Mouse (Mus musculus): ENCODE data around the gene Zar1. TPM values are rescaled to one million over a fixed set of nuclear protein-coding genes. Genes with fewer than 3 reads are reported as not detected.
"Not testable (repeated sequence)": the region's sequence is repeated elsewhere in the genome, so short reads cannot be mapped to it uniquely, and the experiment has no call there.

Gene Zar1
- 1.1 and 1.3 TPM in 2 replicates for polyA plus RNA-seq (2014; fragmentation: Nextera tagmentation; extraction: Ambion mirVana)

- not testable (repeated sequence) for H3K27me3 ChIP-seq (ENCODE audit: control insufficient read depth, insufficient read depth, low read length)
- DNase-seq (ENCODE audit: low spot score) = peak; percentile 28
Measured at GRCm38 (mm10) chr5:72580970-72581332, at the start of gene Zar1. Zar1 (minus strand) TSS chr5:72581254.

GRCm38 (mm10) chr5:72630026-72630425, 49.0 kb upstream of the Zar1 start:
- Histone ChIP-seq H3K4me2 (ENCODE audit: low read depth) (no peak overlapping the region), H3K36me3 (ENCODE audit: control insufficient read depth, insufficient read depth, low read length) (no peaks in the 10 kb centered on the region), H3K4me3 (ENCODE audit: low read depth, low read length) (no peak overlapping the region), H3K4me1 (ENCODE audit: control insufficient read depth, insufficient read depth, low read length) (no peaks in the 10 kb centered on the region), H3K27me3 (ENCODE audit: control insufficient read depth, insufficient read depth, low read length) (no peaks in the 10 kb centered on the region), H3K27ac (ENCODE audit: low read depth, low read length) (no peak overlapping the region), H3K9me3 (ENCODE audit: control insufficient read depth, low read length) (no peaks in the 10 kb centered on the region), H3K9ac (ENCODE audit: low read length) (no peak overlapping the region)
- no peak for ATAC-seq (ENCODE audit: insufficient read depth, low FRiP score, low TSS enrichment)
- no peak for DNase-seq (ENCODE audit: low spot score)
- WGBS = 89% methylated on average over 6 of the region's 6 CpGs

More at GRCm38 (mm10) chr5:72580970-72581332, at the start of gene Zar1:
- peak within 1 kb of the TSS; percentile 72 for H3K4me2 ChIP-seq (ENCODE audit: low read depth)
- H3K4me1 ChIP-seq (ENCODE audit: control insufficient read depth, insufficient read depth, low read length); H3K9me3 ChIP-seq (ENCODE audit: control insufficient read depth, low read length); H3K36me3 ChIP-seq (ENCODE audit: control insufficient read depth, insufficient read depth, low read length); H3K27ac ChIP-seq (ENCODE audit: low read depth, low read length): not testable (repeated sequence)
- H3K4me3 ChIP-seq (ENCODE audit: low read depth, low read length) = peak within 1 kb of the TSS; percentile 40
- 10% methylated on average over 10 of the region's 21 CpGs for WGBS
- peak; percentile 51 for ATAC-seq (ENCODE audit: insufficient read depth, low FRiP score, low TSS enrichment)
- peak within 1 kb of the TSS; percentile 47 for H3K9ac ChIP-seq (ENCODE audit: low read length)

- WGBS = 88% methylated on average over 1 of the region's 1 CpGs
- H3K9ac ChIP-seq (ENCODE audit: low read length) = no peak overlapping the region
- no peak for DNase-seq (ENCODE audit: low spot score)
Measured at GRCm38 (mm10) chr5:72621022-72621421, 40.0 kb upstream of the Zar1 start.

GRCm38 (mm10) chr5:72617413-72617812, 36.4 kb upstream of the Zar1 start:
- no peaks in the 10 kb centered on the region for H3K4me1 ChIP-seq (ENCODE audit: control insufficient read depth, insufficient read depth, low read length)
- H3K27me3 ChIP-seq (ENCODE audit: control insufficient read depth, insufficient read depth, low read length) = no peaks in the 10 kb centered on the region
- no peak overlapping the region for H3K4me3 ChIP-seq (ENCODE audit: low read depth, low read length)
- no peaks in the 10 kb centered on the region for H3K9me3 ChIP-seq (ENCODE audit: control insufficient read depth, low read length)
- no peak overlapping the region for H3K9ac ChIP-seq (ENCODE audit: low read length)
- no peak overlapping the region for H3K27ac ChIP-seq (ENCODE audit: low read depth, low read length)
- H3K4me2 ChIP-seq (ENCODE audit: low read depth) = no peak overlapping the region
- no peak for DNase-seq (ENCODE audit: low spot score)
- no peak for ATAC-seq (ENCODE audit: insufficient read depth, low FRiP score, low TSS enrichment)
- 84% methylated on average over 4 of the region's 4 CpGs for WGBS
- H3K36me3 ChIP-seq (ENCODE audit: control insufficient read depth, insufficient read depth, low read length) = no peaks in the 10 kb centered on the region

More at GRCm38 (mm10) chr5:72621022-72621421, 40.0 kb upstream of the Zar1 start:
- ATAC-seq (ENCODE audit: insufficient read depth, low FRiP score, low TSS enrichment) = no peak
- no peaks in the 10 kb centered on the region for H3K4me1 ChIP-seq (ENCODE audit: control insufficient read depth, insufficient read depth, low read length)
- no peak overlapping the region for H3K4me3 ChIP-seq (ENCODE audit: low read depth, low read length)
- no peak overlapping the region for H3K27ac ChIP-seq (ENCODE audit: low read depth, low read length)
- H3K27me3 ChIP-seq (ENCODE audit: control insufficient read depth, insufficient read depth, low read length) = no peaks in the 10 kb centered on the region
- H3K4me2 ChIP-seq (ENCODE audit: low read depth) = no peak overlapping the region
- no peaks in the 10 kb centered on the region for H3K9me3 ChIP-seq (ENCODE audit: control insufficient read depth, low read length)
- H3K36me3 ChIP-seq (ENCODE audit: control insufficient read depth, insufficient read depth, low read length) = no peaks in the 10 kb centered on the region

- no peak for DNase-seq (ENCODE audit: low spot score)
- H3K4me2 ChIP-seq (ENCODE audit: low read depth) = no peak overlapping the region
- H3K9ac ChIP-seq (ENCODE audit: low read length) = no peak overlapping the region
- H3K4me1 ChIP-seq (ENCODE audit: control insufficient read depth, insufficient read depth, low read length) = no peaks in the 10 kb centered on the region
- H3K4me3 ChIP-seq (ENCODE audit: low read depth, low read length) = no peak overlapping the region
- WGBS = 90% methylated on average over 4 of the region's 4 CpGs
- ATAC-seq (ENCODE audit: insufficient read depth, low FRiP score, low TSS enrichment) = no peak
- H3K27ac ChIP-seq (ENCODE audit: low read depth, low read length) = no peak overlapping the region
- no peaks in the 10 kb centered on the region for H3K9me3 ChIP-seq (ENCODE audit: control insufficient read depth, low read length)
- no peaks in the 10 kb centered on the region for H3K36me3 ChIP-seq (ENCODE audit: control insufficient read depth, insufficient read depth, low read length)
- H3K27me3 ChIP-seq (ENCODE audit: control insufficient read depth, insufficient read depth, low read length) = no peaks in the 10 kb centered on the region
Measured at GRCm38 (mm10) chr5:72603138-72603537, 22.1 kb upstream of the Zar1 start.

GRCm38 (mm10) chr5:72601006-72601405, 20.0 kb upstream of the Zar1 start:
- Histone ChIP-seq H3K4me3 (ENCODE audit: low read depth, low read length) (no peak overlapping the region), H3K9ac (ENCODE audit: low read length) (no peak overlapping the region), H3K4me1 (ENCODE audit: control insufficient read depth, insufficient read depth, low read length) (no peaks in the 10 kb centered on the region), H3K27ac (ENCODE audit: low read depth, low read length) (no peak overlapping the region), H3K27me3 (ENCODE audit: control insufficient read depth, insufficient read depth, low read length) (no peaks in the 10 kb centered on the region), H3K9me3 (ENCODE audit: control insufficient read depth, low read length) (no peaks in the 10 kb centered on the region), H3K36me3 (ENCODE audit: control insufficient read depth, insufficient read depth, low read length) (no peaks in the 10 kb centered on the region), H3K4me2 (ENCODE audit: low read depth) (no peak overlapping the region)
- WGBS = 14% methylated on average over 5 of the region's 5 CpGs
- peak; percentile 43 for DNase-seq (ENCODE audit: low spot score)
- no peak for ATAC-seq (ENCODE audit: insufficient read depth, low FRiP score, low TSS enrichment)

- no peak within 1 kb of the TSS for H3K27ac ChIP-seq (ENCODE audit: low read depth, low read length)
Measured at GRCm38 (mm10) chr5:72587192-72587681, 6.2 kb upstream of the Zar1 start, which contains the start of gene Gm5868. Gm5868 (minus strand) TSS chr5:72587551.

GRCm38 (mm10) chr5:72586667-72587191, 5.7 kb upstream of the Zar1 start:
- not testable (repeated sequence) for H3K4me1 ChIP-seq (ENCODE audit: control insufficient read depth, insufficient read depth, low read length); H3K36me3 ChIP-seq (ENCODE audit: control insufficient read depth, insufficient read depth, low read length); H3K9me3 ChIP-seq (ENCODE audit: control insufficient read depth, low read length); H3K27me3 ChIP-seq (ENCODE audit: control insufficient read depth, insufficient read depth, low read length); H3K27ac ChIP-seq (ENCODE audit: low read depth, low read length)
- ATAC-seq (ENCODE audit: insufficient read depth, low FRiP score, low TSS enrichment) = peak; percentile 54; the same call in 1 of the 2 replicates
- H3K4me3 ChIP-seq (ENCODE audit: low read depth, low read length) = peak overlapping the region; percentile 31
- H3K9ac ChIP-seq (ENCODE audit: low read length) = peak overlapping the region; percentile 26; the same call in 1 of the 2 replicates
- WGBS = 38% methylated on average over 25 of the region's 25 CpGs
- H3K4me2 ChIP-seq (ENCODE audit: low read depth) = peak overlapping the region; percentile 52
- peak; percentile 15 for DNase-seq (ENCODE audit: low spot score)

More at GRCm38 (mm10) chr5:72587192-72587681, 6.2 kb upstream of the Zar1 start, which contains the start of gene Gm5868:
- H3K4me1 ChIP-seq (ENCODE audit: control insufficient read depth, insufficient read depth, low read length) = no peaks in the 10 kb centered on the region
- H3K9ac ChIP-seq (ENCODE audit: low read length) = peak within 1 kb of the TSS; percentile 26; the same call in 1 of the 2 replicates
- H3K27me3 ChIP-seq (ENCODE audit: control insufficient read depth, insufficient read depth, low read length) = peaks cover 2% of the 10 kb centered on the region; the same call in 1 of the 2 replicates
- ATAC-seq (ENCODE audit: insufficient read depth, low FRiP score, low TSS enrichment) (peak; percentile 71), DNase-seq (ENCODE audit: low spot score) (peak; percentile 40)
- no peaks in the 10 kb centered on the region for H3K9me3 ChIP-seq (ENCODE audit: control insufficient read depth, low read length)
- H3K4me2 ChIP-seq (ENCODE audit: low read depth) = peak within 1 kb of the TSS; percentile 52
- H3K4me3 ChIP-seq (ENCODE audit: low read depth, low read length) = peak within 1 kb of the TSS; percentile 31
- no peaks in the 10 kb centered on the region for H3K36me3 ChIP-seq (ENCODE audit: control insufficient read depth, insufficient read depth, low read length)
- WGBS = 5% methylated on average over 38 of the region's 38 CpGs

GRCm38 (mm10) chr5:72586122-72586521, 5.1 kb upstream of the Zar1 start:
- H3K9me3 ChIP-seq (ENCODE audit: control insufficient read depth, low read length); H3K4me1 ChIP-seq (ENCODE audit: control insufficient read depth, insufficient read depth, low read length); DNase-seq (ENCODE audit: low spot score); H3K27me3 ChIP-seq (ENCODE audit: control insufficient read depth, insufficient read depth, low read length); H3K4me3 ChIP-seq (ENCODE audit: low read depth, low read length); H3K36me3 ChIP-seq (ENCODE audit: control insufficient read depth, insufficient read depth, low read length); H3K9ac ChIP-seq (ENCODE audit: low read length); H3K27ac ChIP-seq (ENCODE audit: low read depth, low read length); ATAC-seq (ENCODE audit: insufficient read depth, low FRiP score, low TSS enrichment); H3K4me2 ChIP-seq (ENCODE audit: low read depth): not testable (repeated sequence)
- WGBS = 50% methylated on average over 7 of the region's 7 CpGs
